Mouse (Mus musculus) myocyte (in vitro differentiated cells): ENCODE results near the gene Smim24. TPM values are rescaled to one million over a fixed set of nuclear protein-coding genes. Genes with fewer than 3 reads are reported as not detected.

ENCODE experiments used
- H3K27me3 ChIP-seq: one replicate; pipeline ENCODE4 v1.6.1; 2011; ENCODE audit not compliant: control insufficient read depth, insufficient read depth, insufficient read length
- H3K36me3 ChIP-seq: one replicate; pipeline ENCODE4 v1.6.1; 2011; ENCODE audit not compliant: control insufficient read depth, insufficient read depth
- H3K4me2 ChIP-seq: one replicate; pipeline ENCODE4 v1.6.1; 2011; ENCODE audit warnings: low read depth, control low read depth
- H3K4me3 ChIP-seq: one replicate; pipeline ENCODE4 v1.5.1; 2011; ENCODE audit warnings: mild to moderate bottlenecking, control low read depth, moderate library complexity
- H3K79me2 ChIP-seq: one replicate; pipeline ENCODE4 v1.6.1; 2011; ENCODE audit not compliant: control insufficient read depth, insufficient read depth
- H3ac ChIP-seq: one replicate; pipeline ENCODE4 v1.6.1; 2011; ENCODE audit not compliant: control insufficient read depth, insufficient read length
- CEBPB ChIP-seq: IDR thresholded peaks from 2 replicates; pipeline ENCODE4 v1.6.1; 2011; ENCODE audit warnings: mild to moderate bottlenecking, moderate library complexity; ENCODE audit not compliant: poor library complexity, insufficient read depth, severe bottlenecking
- E2F4 ChIP-seq: IDR thresholded peaks from one replicate; pipeline ENCODE4 v1.6.1; 2011; ENCODE audit warnings: mild to moderate bottlenecking, control low read depth, moderate library complexity; ENCODE audit not compliant: insufficient read depth
- MAX ChIP-seq: IDR thresholded peaks from one replicate; pipeline ENCODE4 v1.6.1; 2011; ENCODE audit warnings: low read depth, mild to moderate bottlenecking, control low read depth
- MYOD1 ChIP-seq, 3 experiments: IDR thresholded peaks; one replicate each; pipeline ENCODE4 v1.6.1; 2011; ENCODE audit warnings: control low read depth in 2 of 3, low read depth in 2 of 3, mild to moderate bottlenecking in 2 of 3, moderate library complexity in 1 of 3; ENCODE audit not compliant: insufficient read length in 2 of 3, control insufficient read depth in 1 of 3
- MYOG ChIP-seq, 3 experiments: IDR thresholded peaks; one replicate each; pipeline ENCODE4 v1.6.1; 2011; ENCODE audit warnings: control low read depth in 2 of 3, low read depth in 2 of 3, mild to moderate bottlenecking in 2 of 3; ENCODE audit not compliant: insufficient read length in 2 of 3, control insufficient read depth in 1 of 3, insufficient read depth in 1 of 3
- POLR2A ChIP-seq: IDR thresholded peaks from one replicate; pipeline ENCODE4 v1.6.1; 2011; ENCODE audit warnings: low read depth, mild to moderate bottlenecking, control low read depth, moderate library complexity; ENCODE audit not compliant: insufficient read length
- POLR2AphosphoS2 ChIP-seq: IDR thresholded peaks from one replicate; pipeline ENCODE4 v1.6.1; 2011; ENCODE audit warnings: low read depth, control low read depth; ENCODE audit not compliant: insufficient read length
- REST ChIP-seq: IDR thresholded peaks from one replicate; pipeline ENCODE4 v1.6.1; 2011; ENCODE audit warnings: mild to moderate bottlenecking, control low read depth, moderate library complexity; ENCODE audit not compliant: insufficient read depth, insufficient read length
- SRF ChIP-seq: IDR thresholded peaks from one replicate; pipeline ENCODE4 v1.6.1; 2011; ENCODE audit warnings: low read depth; ENCODE audit not compliant: control insufficient read depth, insufficient read length
- TCF12 ChIP-seq: IDR thresholded peaks from one replicate; pipeline ENCODE4 v1.6.1; 2011; ENCODE audit warnings: mild to moderate bottlenecking, control low read depth; ENCODE audit not compliant: poor library complexity, insufficient read depth, severe bottlenecking
- TCF3 ChIP-seq: IDR thresholded peaks from one replicate; pipeline ENCODE4 v1.6.1; 2011; ENCODE audit warnings: low read depth, control low read depth; ENCODE audit not compliant: insufficient read length
- USF1 ChIP-seq: IDR thresholded peaks from one replicate; pipeline ENCODE4 v1.6.1; 2011; ENCODE audit warnings: low read depth, mild to moderate bottlenecking, control low read depth, moderate library complexity
- polyA plus RNA-seq: library from polyadenylated mRNA; unstranded; fragments of >200 nt; fragmentation: generic; extraction: Trizol; gene quantifications from one replicate; pipeline ENCODE4 v1.2.1, GENCODE M21; 2012; ENCODE audit warnings: missing spikeins

Smim24 gene
- polyA plus RNA-seq, 1 experiment, result 0.30 TPM

- no peaks in the 10 kb centered on the region for H3K79me2 ChIP-seq
- H3K4me3 ChIP-seq, result no peak overlapping the region
- TF ChIP-seq MYOG (IDR thresholded peaks at IDR 0.05; ENCODE audit: control insufficient read depth in 1 of 3, insufficient read depth in 1 of 3, insufficient read length in 2 of 3, low read depth in 2 of 3) (no peak), MAX (no peak), SRF (no peak), TCF3 (no peak), MYOD1 (IDR thresholded peaks at IDR 0.05; ENCODE audit: control insufficient read depth in 1 of 3, insufficient read length in 2 of 3, low read depth in 2 of 3) (no peak), POLR2A (peak; percentile 35), REST (no peak), USF1 (no peak), E2F4 (no peak), TCF12 (no peak), POLR2AphosphoS2 (peak; percentile 80), CEBPB (no peak)
- H3ac ChIP-seq, result no peak overlapping the region
- H3K36me3 ChIP-seq, result peaks cover 14% of the 10 kb centered on the region
- H3K27me3 ChIP-seq, result no peaks in the 10 kb centered on the region
- H3K4me2 ChIP-seq, result no peak overlapping the region
These were observed 26.2 kb upstream of the Smim24 start for GRCm38 (mm10) chr10:81366477-81367206.

GRCm38 (mm10) chr10:81367207-81367495 lies 25.7 kb upstream of the Smim24 start:
- H3K4me3 ChIP-seq, result no peak overlapping the region
- peaks cover 4% of the 10 kb centered on the region for H3K79me2 ChIP-seq
- H3K36me3 ChIP-seq, result peaks cover 14% of the 10 kb centered on the region
- no peak overlapping the region for H3ac ChIP-seq
- no peak overlapping the region for H3K4me2 ChIP-seq
- TF ChIP-seq USF1 (no peak), MYOD1 (IDR thresholded peaks at IDR 0.05; ENCODE audit: control insufficient read depth in 1 of 3, insufficient read length in 2 of 3, low read depth in 2 of 3) (no peak), MAX (no peak), SRF (no peak), TCF3 (no peak), MYOG (IDR thresholded peaks at IDR 0.05; ENCODE audit: control insufficient read depth in 1 of 3, insufficient read depth in 1 of 3, insufficient read length in 2 of 3, low read depth in 2 of 3) (peak in 1 of 3 experiments; percentile 13), REST (no peak), POLR2A (peak; percentile 29), TCF12 (no peak), POLR2AphosphoS2 (peak; percentile 1), E2F4 (no peak), CEBPB (no peak)
- no peaks in the 10 kb centered on the region for H3K27me3 ChIP-seq

GRCm38 (mm10) chr10:81375322-81375721 lies 17.5 kb upstream of the Smim24 start:
- no peak overlapping the region for H3ac ChIP-seq
- H3K27me3 ChIP-seq, result no peaks in the 10 kb centered on the region
- no peak for TF ChIP-seq TCF12
- no peak for TF ChIP-seq USF1
- no peak for TF ChIP-seq POLR2A
- no peak for TF ChIP-seq CEBPB
- no peak for TF ChIP-seq E2F4
- no peak for TF ChIP-seq MAX
- TF ChIP-seq POLR2AphosphoS2, result no peak
- no peak for TF ChIP-seq SRF
- TF ChIP-seq MYOD1 (IDR thresholded peaks at IDR 0.05; ENCODE audit: control insufficient read depth in 1 of 3, insufficient read length in 2 of 3, low read depth in 2 of 3), result no peak
- TF ChIP-seq REST, result no peak
- no peak for TF ChIP-seq TCF3
- TF ChIP-seq MYOG (IDR thresholded peaks at IDR 0.05; ENCODE audit: control insufficient read depth in 1 of 3, insufficient read depth in 1 of 3, insufficient read length in 2 of 3, low read depth in 2 of 3), result no peak
- H3K79me2 ChIP-seq, result peaks cover 63% of the 10 kb centered on the region
- no peak overlapping the region for H3K4me2 ChIP-seq
- H3K4me3 ChIP-seq, result no peak overlapping the region
- H3K36me3 ChIP-seq, result no peaks in the 10 kb centered on the region

- Histone ChIP-seq H3ac (no peak overlapping the region), H3K4me2 (peak overlapping the region; percentile 93), H3K79me2 (peaks cover 63% of the 10 kb centered on the region), H3K4me3 (peak overlapping the region; percentile 88), H3K36me3 (no peaks in the 10 kb centered on the region), H3K27me3 (no peaks in the 10 kb centered on the region)
- TF ChIP-seq SRF (no peak), MYOD1 (IDR thresholded peaks at IDR 0.05; ENCODE audit: control insufficient read depth in 1 of 3, insufficient read length in 2 of 3, low read depth in 2 of 3) (no peak), CEBPB (no peak), TCF3 (no peak), POLR2AphosphoS2 (no peak), TCF12 (no peak), REST (no peak), USF1 (no peak), E2F4 (no peak), MYOG (IDR thresholded peaks at IDR 0.05; ENCODE audit: control insufficient read depth in 1 of 3, insufficient read depth in 1 of 3, insufficient read length in 2 of 3, low read depth in 2 of 3) (no peak), MAX (no peak), POLR2A (no peak)
These were observed 16.1 kb upstream of the Smim24 start for GRCm38 (mm10) chr10:81376561-81377361.
